Mouse (Mus musculus) heart, adult 11 months (tissue): ENCODE results near the gene Klb.

ENCODE experiments used
- DNase-seq: peaks from one replicate; pipeline ENCODE4 v3.0.0; 2022

The Klb gene

GRCm38 (mm10) chr5:65385704-65386103 is 37.6 kb downstream of the Klb start:
- no peak for DNase-seq

DNA sequence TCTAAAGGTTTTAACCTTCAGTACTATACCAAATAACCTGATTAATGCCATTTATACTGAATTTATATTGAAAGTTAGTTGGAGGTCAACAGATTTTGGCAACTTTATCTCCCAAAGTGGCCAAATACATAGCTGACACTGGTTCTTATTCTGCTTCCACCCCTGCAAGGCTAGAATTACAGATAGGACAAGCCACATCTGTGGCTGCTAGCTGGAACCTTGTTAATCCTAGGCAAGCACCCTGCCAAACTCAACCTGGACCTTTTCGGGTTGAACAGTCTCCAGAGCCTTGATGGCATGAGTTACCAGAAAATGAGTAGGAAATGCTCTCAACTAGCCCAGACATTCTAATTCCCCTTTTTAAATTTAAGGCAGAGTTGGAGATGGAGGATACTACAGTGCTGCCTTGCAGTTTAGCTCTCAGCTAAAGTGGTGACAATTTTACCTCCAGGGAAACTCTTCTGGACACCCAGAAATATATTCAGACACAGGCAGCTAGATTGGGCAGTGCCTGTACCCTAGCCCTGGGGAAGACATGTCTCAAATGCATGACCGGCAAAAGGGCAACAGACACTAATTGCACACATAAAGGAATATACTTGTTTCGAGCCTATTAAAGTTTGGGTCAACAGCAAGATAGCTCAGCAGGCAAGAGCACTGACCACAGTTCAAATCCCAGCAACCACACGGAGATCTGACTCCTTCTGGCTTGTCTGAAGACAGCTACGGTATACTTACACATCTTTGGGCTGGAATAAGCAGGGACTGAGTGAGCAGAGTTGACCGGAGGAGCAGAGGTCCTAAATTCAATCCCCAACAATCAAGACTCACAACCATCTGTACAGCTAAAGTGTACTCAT is 39.1 kb downstream of the Klb start:
- DNase-seq, result no peak

DNA sequence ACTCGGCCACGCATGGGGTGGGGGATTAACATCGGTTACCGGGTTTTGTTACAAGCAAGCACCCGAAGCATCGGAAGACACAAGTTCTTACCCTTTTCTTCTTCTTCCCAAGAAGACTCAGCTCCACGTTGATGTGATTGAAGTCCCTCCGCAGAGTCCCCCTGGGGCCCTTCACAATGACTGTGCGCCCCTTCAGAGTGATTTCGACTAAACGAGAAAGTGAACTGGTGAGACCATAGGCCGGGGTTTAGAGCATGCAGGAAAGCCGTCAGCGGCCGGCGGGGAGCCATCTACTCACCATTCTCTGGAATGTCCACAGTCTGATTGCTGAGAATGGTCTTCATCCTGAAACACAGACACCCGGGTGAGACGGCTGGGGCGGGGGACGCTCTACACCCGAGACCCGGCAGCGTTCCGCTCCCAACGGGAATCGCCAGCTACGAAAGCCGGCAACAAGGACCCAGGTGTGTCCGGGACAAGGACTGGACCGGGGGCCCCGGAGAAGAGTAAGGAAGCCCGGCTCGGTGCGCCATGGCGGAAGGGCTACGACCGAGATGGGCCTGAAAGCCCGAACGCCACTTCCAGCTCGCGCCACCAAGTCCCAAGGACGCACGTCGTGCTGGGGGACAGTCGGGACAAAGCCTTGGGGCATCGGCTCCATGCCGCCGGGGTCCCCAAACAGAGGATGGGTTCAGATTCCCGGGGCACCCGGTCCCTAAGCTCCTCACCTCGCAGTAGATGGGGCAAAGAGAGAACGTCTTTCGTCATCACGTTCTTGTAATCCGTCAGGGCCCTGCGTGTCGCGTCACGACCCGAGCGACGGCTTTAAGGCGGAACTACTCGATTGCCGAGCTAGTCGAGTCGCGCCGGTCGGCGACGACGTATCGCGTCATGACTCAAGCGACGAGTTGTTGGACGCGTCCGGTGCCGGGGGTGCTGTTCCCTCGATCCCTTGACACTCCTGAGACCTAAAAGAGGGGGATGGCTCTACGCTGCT is 42.8 kb downstream of the Klb start, which contains the start of the genes Rpl9 and Lias:
Rpl9 (minus strand) TSS at position 797 of the 997 bp plus-strand sequence.
Lias (plus strand) TSS at position 850 of the 997 bp plus-strand sequence.
- DNase-seq, result peak; percentile 100

DNA sequence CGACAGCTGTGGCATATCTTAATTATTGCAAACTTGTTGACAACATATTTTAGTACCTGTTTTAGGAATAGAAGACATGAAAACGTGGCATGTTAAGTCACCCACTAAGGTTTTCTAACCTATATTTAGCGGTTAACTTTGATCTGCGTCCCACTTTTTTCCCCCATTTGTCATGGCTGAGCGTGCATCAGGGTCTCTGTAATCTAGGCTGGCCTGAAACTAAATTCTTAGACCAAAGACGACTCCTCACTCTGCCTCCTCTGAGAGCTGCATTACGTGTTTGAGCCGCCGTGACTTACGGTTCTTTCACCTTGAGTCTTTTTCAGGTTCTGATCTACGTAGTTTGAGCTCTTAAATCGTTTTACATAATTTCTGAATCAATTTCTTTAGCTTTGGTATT is 43.6 kb downstream of the Klb start:
- no peak for DNase-seq

- DNase-seq, result no peak
Observed at GRCm38 (mm10) chr5:65394425-65394824, 46.3 kb downstream of the Klb start.

DNA sequence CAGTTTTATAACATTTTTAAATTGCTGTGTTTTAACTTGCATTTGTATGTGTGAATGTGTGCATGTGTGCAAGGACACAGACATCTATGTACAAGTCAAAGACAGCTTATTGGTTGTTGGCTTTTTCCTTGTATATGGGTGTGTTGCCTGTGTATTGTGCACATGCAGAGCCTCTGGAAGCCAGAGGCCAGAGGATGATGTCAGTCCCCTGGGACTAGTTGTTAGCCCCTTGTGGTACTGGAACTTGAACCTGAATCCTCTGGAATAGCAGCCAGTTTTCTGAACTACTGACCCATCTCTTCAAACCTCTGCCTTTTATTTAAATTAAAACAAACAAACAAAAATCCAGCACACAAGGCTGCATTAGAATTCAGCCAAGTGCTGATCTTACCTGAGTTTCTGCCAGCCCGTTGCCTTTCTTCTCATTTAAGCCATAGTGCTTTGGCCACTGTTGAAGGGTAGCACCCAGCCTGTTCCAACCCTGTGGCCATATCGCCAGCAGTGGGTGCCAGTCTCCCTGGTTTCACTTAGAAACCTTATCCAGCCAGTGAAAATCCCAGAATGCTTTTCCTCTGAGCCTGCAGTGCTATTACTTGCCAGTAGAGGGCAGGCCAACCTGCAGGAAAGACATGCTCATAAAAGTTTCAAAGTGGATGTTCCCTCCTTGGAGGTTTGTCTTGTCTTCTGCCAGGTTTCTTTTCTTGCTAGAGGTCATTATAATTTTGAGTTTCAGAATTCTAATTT is 53.3 kb downstream of the Klb start:
- peak; percentile 96 for DNase-seq

- DNase-seq, result no peak
Observed at GRCm38 (mm10) chr5:65407989-65408388, 59.9 kb downstream of the Klb start.

- peak; percentile 93 for DNase-seq
Observed at GRCm38 (mm10) chr5:65415653-65416458, 67.7 kb downstream of the Klb start.

DNA sequence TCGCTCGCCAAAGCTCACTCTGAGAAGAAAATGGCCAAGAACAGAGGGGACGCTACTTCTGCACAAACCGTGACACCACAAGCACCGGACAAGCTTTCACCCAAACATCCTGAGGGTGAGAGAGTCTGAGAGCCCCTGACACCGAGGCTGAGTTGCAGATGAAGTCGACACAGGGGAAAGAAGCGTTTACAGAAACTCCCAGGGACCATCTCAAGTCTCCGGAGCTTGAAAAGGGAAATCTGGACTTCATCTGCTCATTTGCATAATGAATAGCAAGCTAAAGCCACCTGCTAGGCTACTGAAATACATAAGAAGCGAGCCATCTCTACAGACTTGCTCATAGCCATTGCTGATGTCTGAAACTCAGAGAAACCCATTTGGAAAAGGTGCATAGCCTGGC is 71.0 kb downstream of the Klb start:
- DNase-seq, result no peak

DNA sequence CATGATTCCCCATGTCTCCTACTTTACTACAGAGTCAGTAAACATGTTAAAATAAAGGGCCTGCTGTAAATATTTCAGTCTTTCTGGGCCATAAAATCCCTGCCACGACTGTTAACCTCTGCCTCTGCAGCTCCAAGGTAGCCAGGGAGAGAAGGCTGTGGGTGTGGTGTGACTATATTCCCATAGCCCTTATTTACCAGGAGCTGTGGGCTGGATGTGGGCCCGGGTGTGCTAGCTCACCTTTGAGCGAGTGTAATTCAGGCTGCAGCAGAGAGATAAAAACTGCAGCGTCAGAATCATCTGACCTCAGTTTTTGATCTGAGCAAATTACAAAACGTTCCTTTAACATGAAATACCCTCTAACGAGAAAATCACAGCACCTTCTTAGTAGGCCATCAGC is 72.7 kb downstream of the Klb start:
- no peak for DNase-seq

- no peak for DNase-seq
Observed at GRCm38 (mm10) chr5:65422803-65423202, 74.7 kb downstream of the Klb start.

- DNase-seq, result no peak
Observed at GRCm38 (mm10) chr5:65424215-65424614, 76.1 kb downstream of the Klb start.

DNA sequence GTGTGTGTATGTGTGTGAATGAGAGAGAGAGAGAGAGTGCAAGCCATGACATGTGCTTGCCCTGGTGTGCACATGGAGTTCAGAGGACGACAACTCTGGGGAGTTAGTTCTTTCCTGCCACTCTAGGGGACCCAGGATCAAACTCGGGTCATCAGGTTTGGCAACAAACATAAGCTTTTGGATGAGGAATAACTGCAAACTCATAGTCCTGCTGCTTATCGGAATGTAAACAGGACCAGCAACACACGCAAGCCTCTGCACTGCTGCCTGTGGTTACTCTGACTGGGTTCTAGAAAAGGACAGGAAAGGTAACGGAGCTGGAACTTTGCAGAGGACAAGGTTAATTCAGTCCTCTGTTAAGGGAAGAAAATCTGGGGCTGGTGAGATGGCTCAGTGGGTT is 77.1 kb downstream of the Klb start:
- DNase-seq, result no peak

- DNase-seq, result no peak
Observed at GRCm38 (mm10) chr5:65428321-65428720, 80.2 kb downstream of the Klb start.

- no peak for DNase-seq
Observed at GRCm38 (mm10) chr5:65429441-65429840, 81.3 kb downstream of the Klb start.
